ENCODE assay signal across 9 mouse cellular contexts in the genomic region with DNA sequence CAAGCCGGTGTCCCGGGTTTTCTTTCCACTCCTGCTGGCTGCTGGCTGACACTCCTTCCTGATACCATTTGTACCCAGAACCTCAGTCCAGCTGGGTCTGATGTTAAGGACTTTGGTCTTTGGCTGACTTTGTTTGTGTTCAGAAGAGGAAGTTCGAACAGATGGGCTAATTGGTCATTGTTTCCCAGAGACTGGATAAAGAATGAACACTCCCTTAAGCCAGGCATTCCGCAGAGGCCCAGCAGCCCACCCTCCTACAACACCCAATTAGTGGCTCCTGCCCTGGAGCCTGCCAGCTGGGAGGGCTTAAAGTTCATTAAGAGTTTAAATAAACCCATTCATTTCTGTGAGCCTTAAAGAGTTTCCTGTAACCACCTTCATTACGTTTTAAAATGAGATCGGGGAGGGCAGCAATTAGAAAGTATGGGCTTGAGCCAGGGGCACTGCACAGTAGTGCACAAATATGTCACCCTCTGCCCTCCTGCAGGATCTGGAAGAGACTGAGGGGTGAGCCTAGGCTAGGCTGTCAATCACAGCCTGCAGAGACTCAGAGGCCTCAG.
DNase-seq lines count a peak whose midpoint lies in the region; ATAC-seq and TF ChIP-seq lines count a peak whose summit lies in the region.
"Had no signal": no experiment of that assay in that cellular context is flagged by ENCODE, and none has a peak within 500 bp of the region (broad histone marks: within the 10 kb centered on the region; RNA-seq: fewer than 3 reads in every experiment).

No protein-coding gene starts in this region.

- no peaks in the 10 kb centered on the region for H3K36me3 ChIP-seq in ES-Bruce4 (ENCODE audit: control insufficient read depth, insufficient read depth, low read length, poor library complexity, severe bottlenecking)
- no peaks in the 10 kb centered on the region for H3K36me3 ChIP-seq in limb, embryonic 13.5 days

- no peak overlapping the region for H3K4me3 ChIP-seq in ES-Bruce4 (ENCODE audit: low read depth, low read length)
- H3K4me3 ChIP-seq in limb, embryonic 13.5 days: no peak overlapping the region

- H3K9me3 ChIP-seq in ES-Bruce4 (replicated peaks; ENCODE audit: control insufficient read depth, insufficient read depth, low read length, poor library complexity, severe bottlenecking): no peaks in the 10 kb centered on the region
- H3K9me3 ChIP-seq in limb, embryonic 13.5 days: no peaks in the 10 kb centered on the region

- peak overlapping the region; percentile 30; the same call in 1 of the 2 replicates for H3K9ac ChIP-seq in ES-Bruce4 (ENCODE audit: low read depth, poor library complexity, severe bottlenecking)
- H3K9ac ChIP-seq in limb, embryonic 13.5 days: no peak overlapping the region

- peaks cover 12% of the 10 kb centered on the region for H3K4me1 ChIP-seq in ES-Bruce4 (ENCODE audit: control insufficient read depth, insufficient read depth, low read length)
- H3K4me1 ChIP-seq in limb, embryonic 13.5 days: peaks cover 57% of the 10 kb centered on the region

- no peak for TF ChIP-seq POLR2A in ES-Bruce4 (IDR thresholded peaks at IDR 0.05; ENCODE audit: insufficient read depth, low read length)

- peak; percentile 91 for TF ChIP-seq EP300 in ES-Bruce4 (IDR thresholded peaks at IDR 0.05; ENCODE audit: insufficient read depth, low read depth, low read length)

- no peaks in the 10 kb centered on the region for H3K27me3 ChIP-seq in ES-Bruce4 (ENCODE audit: control insufficient read depth, insufficient read depth, low read length, poor library complexity, severe bottlenecking)
- H3K27me3 ChIP-seq in limb, embryonic 13.5 days: 0 out of 2 replicates have a peak, but pooled peaks cover 11% of the 10 kb centered on the region

- 7% methylated on average over 6 of the region's 6 CpGs for WGBS in limb, embryonic 13.5 days

- peak overlapping the region; percentile 88 for H3K27ac ChIP-seq in ES-Bruce4 (ENCODE audit: insufficient read depth, low read length)
- no peak overlapping the region for H3K27ac ChIP-seq in limb, embryonic 13.5 days

- DNase-seq in embryo, embryonic 10.5 days (ENCODE audit: low spot score): peak; percentile 55
- DNase-seq in embryo, embryonic 9.5 days (ENCODE audit: extremely low spot score): no peak
- DNase-seq in forelimb bud, embryonic 11.5 days (ENCODE audit: low read depth, low spot score): peak; percentile 75
- DNase-seq in gastrocnemius, adult 18-20 months (ENCODE audit: low spot score): no peak
- DNase-seq in layer of hippocampus, adult 18-20 months (ENCODE audit: low spot score in 2 of 2): no peak
- DNase-seq: cerebellum, postnatal 36 days had no signal

- H3K4me2 ChIP-seq in limb, embryonic 13.5 days (replicated peaks): no peak overlapping the region

- ATAC-seq in limb, embryonic 13.5 days (ENCODE audit: low FRiP score, low read depth): peak; percentile 79
- no peak for ATAC-seq in granulocyte monocyte progenitor cell, adult 5-6 weeks (replicated peaks; ENCODE audit: poor library complexity, severe bottlenecking)

- no peak for TF ChIP-seq CTCF in ES-Bruce4 (IDR thresholded peaks at IDR 0.05; ENCODE audit: low read depth, low read length)

Comparison
In these comparisons a context has a peak if more than half of its experiments do, and no peak if none do; other contexts are left out.
1. DNase-seq: peak in embryo, embryonic 10.5 days (single experiment) and forelimb bud, embryonic 11.5 days (single experiment); none in embryo, embryonic 9.5 days (single experiment), gastrocnemius, adult 18-20 months (single experiment) and layer of hippocampus, adult 18-20 months (0 of 2).